Mouse (Mus musculus) G1E-ER4 (cell line): ENCODE measurements around the gene Tnfrsf1b. TPM values are rescaled to one million over a fixed set of nuclear protein-coding genes. Genes with fewer than 3 reads are reported as not detected.

Source experiments
- GATA1 ChIP-seq: IDR thresholded peaks from one replicate; pipeline ENCODE4 v1.8.0; 2012; ENCODE audit warnings: low read length, inconsistent platforms
- polyA plus RNA-seq: library from polyadenylated mRNA; stranded (reverse); fragments of >175 nt; gene quantifications from 2 replicates; pipeline ENCODE4 v1.2.3, GENCODE M21; 2012

Tnfrsf1b gene
- polyA plus RNA-seq, 1 experiment = not detected

GRCm38 (mm10) chr4:145270136-145270535, 23.5 kb upstream of the Tnfrsf1b start:
- TF ChIP-seq GATA1 = no peak

- TF ChIP-seq GATA1 = no peak
Observed at GRCm38 (mm10) chr4:145267631-145268110, 21.0 kb upstream of the Tnfrsf1b start.

GRCm38 (mm10) chr4:145266505-145266904, 19.8 kb upstream of the Tnfrsf1b start:
- no peak for TF ChIP-seq GATA1

GRCm38 (mm10) chr4:145264761-145265160, 18.1 kb upstream of the Tnfrsf1b start:
- no peak for TF ChIP-seq GATA1

- TF ChIP-seq GATA1 = no peak
Observed at GRCm38 (mm10) chr4:145263583-145263982, 16.9 kb upstream of the Tnfrsf1b start.

- no peak for TF ChIP-seq GATA1
Observed at GRCm38 (mm10) chr4:145260802-145261201, 14.1 kb upstream of the Tnfrsf1b start.

GRCm38 (mm10) chr4:145257751-145258434, 11.2 kb upstream of the Tnfrsf1b start:
- no peak for TF ChIP-seq GATA1

- no peak for TF ChIP-seq GATA1
Observed at GRCm38 (mm10) chr4:145256144-145256543, 9.5 kb upstream of the Tnfrsf1b start.

- TF ChIP-seq GATA1 = no peak
Observed at GRCm38 (mm10) chr4:145254418-145254817, 7.7 kb upstream of the Tnfrsf1b start.

GRCm38 (mm10) chr4:145252611-145253010, 5.9 kb upstream of the Tnfrsf1b start:
- TF ChIP-seq GATA1 = no peak

GRCm38 (mm10) chr4:145251546-145251945, 4.9 kb upstream of the Tnfrsf1b start:
- TF ChIP-seq GATA1 = no peak

- no peak for TF ChIP-seq GATA1
Observed at GRCm38 (mm10) chr4:145250002-145250401, 3.3 kb upstream of the Tnfrsf1b start.

GRCm38 (mm10) chr4:145247556-145247955, 886 bp upstream of the Tnfrsf1b start:
- no peak for TF ChIP-seq GATA1

- no peak for TF ChIP-seq GATA1
Observed at GRCm38 (mm10) chr4:145245581-145245980, 1.1 kb downstream of the Tnfrsf1b start.

- TF ChIP-seq GATA1 = no peak
Observed at GRCm38 (mm10) chr4:145244676-145245075, 2.0 kb downstream of the Tnfrsf1b start.

GRCm38 (mm10) chr4:145242719-145243350, 3.8 kb downstream of the Tnfrsf1b start:
- no peak for TF ChIP-seq GATA1

GRCm38 (mm10) chr4:145240723-145241231, 5.9 kb downstream of the Tnfrsf1b start:
- no peak for TF ChIP-seq GATA1
